ENCODE assay signal across 27 mouse cellular contexts in genomic region chr8:13314922-13315321, GRCm38 (mm10). TPM values are rescaled to one million over a fixed set of nuclear protein-coding genes. Genes with fewer than 3 reads are reported as not detected.
DNase-seq lines count a peak whose midpoint lies in the region; ATAC-seq and TF ChIP-seq lines count a peak whose summit lies in the region.
"Had no signal": no experiment of that assay in that cellular context is flagged by ENCODE, and none has a peak within 500 bp of the region (broad histone marks: within the 10 kb centered on the region; RNA-seq: fewer than 3 reads in every experiment).

No protein-coding gene starts in this region.

- H3K9me3 ChIP-seq in liver, embryonic 11.5 days (ENCODE audit: control insufficient read depth, low read length) = no peaks in the 10 kb centered on the region
- H3K9me3 ChIP-seq: embryonic facial prominence, embryonic 13.5 days; embryonic facial prominence, embryonic 15.5 days; forebrain, embryonic 10.5 days; forebrain, embryonic 12.5 days had no signal

- H3K4me1 ChIP-seq in liver, adult 2 months (ENCODE audit: control insufficient read depth, insufficient read depth, low read length) = peaks cover 3% of the 10 kb centered on the region
- H3K4me1 ChIP-seq in liver, embryonic 11.5 days (replicated peaks; ENCODE audit: control insufficient read depth, insufficient read depth, low read length) = no peaks in the 10 kb centered on the region
- H3K4me1 ChIP-seq: embryonic facial prominence, embryonic 13.5 days; embryonic facial prominence, embryonic 15.5 days; forebrain, embryonic 10.5 days; forebrain, embryonic 12.5 days had no signal

- no peak overlapping the region for H3K4me3 ChIP-seq in liver, adult 2 months (ENCODE audit: insufficient read depth, low read depth, low read length)
- H3K4me3 ChIP-seq in liver, embryonic 11.5 days (ENCODE audit: low read depth, low read length) = no peak overlapping the region
- H3K4me3 ChIP-seq: embryonic facial prominence, embryonic 13.5 days; embryonic facial prominence, embryonic 15.5 days; erythroblast, embryonic 14.5 days; forebrain, embryonic 10.5 days; forebrain, embryonic 12.5 days had no signal

- peak; percentile 72 for DNase-seq in liver, adult 2 months (ENCODE audit: extremely low read depth, low read depth, low spot score)
- DNase-seq in liver, embryonic 11.5 days (ENCODE audit: low spot score) = no peak
- peak; percentile 19 for DNase-seq in NIH3T3 (ENCODE audit: low read depth)
- no peak for DNase-seq in gastrocnemius, adult 8-10 months (ENCODE audit: low spot score in 2 of 2)
- DNase-seq in B cell, adult 2 months = no peak
- DNase-seq: adrenal gland, adult 8-10 months; adrenal gland, postnatal 14 days; adrenal gland, postnatal 36 days; cerebellum, adult 11 months; cerebellum, adult 18-20 months; cerebellum, adult 8-10 months; cerebellum, adult 9-11 months; cerebellum, postnatal 14 days; cerebellum, postnatal 36 days; embryo, embryonic 11 days had no signal

- ATAC-seq in liver, embryonic 11.5 days (replicated peaks; ENCODE audit: low FRiP score) = no peak
- ATAC-seq in megakaryocyte, adult 5-6 weeks (ENCODE audit: poor library complexity, severe bottlenecking) = peak; percentile 49; the same call in 1 of the 2 replicates
- ATAC-seq in cerebellum, adult (ENCODE audit: insufficient number of reproducible peaks, low FRiP score, low TSS enrichment) = no peak
- ATAC-seq: activated CD4-positive, CD25-positive, alpha-beta regulatory T cell, adult 4 months; CD4-positive, CD25-positive, alpha-beta regulatory T cell, adult 4 months; forebrain, embryonic 14.5 days; forebrain, embryonic 16.5 days; Patski had no signal

- WGBS in liver, adult 2 months = 50% methylated on average over 3 of the region's 3 CpGs
- WGBS in liver, embryonic 11.5 days = 76% methylated on average over 3 of the region's 3 CpGs

- TF ChIP-seq CTCF in liver, adult 2 months (IDR thresholded peaks at IDR 0.05; ENCODE audit: low read depth, low read length) = no peak

- TF ChIP-seq POLR2A in liver, adult 2 months (IDR thresholded peaks at IDR 0.05; ENCODE audit: extremely low read depth, insufficient read depth, low read length) = no peak

- no peak overlapping the region for H3K27ac ChIP-seq in liver, adult 2 months (replicated peaks; ENCODE audit: insufficient read depth, low read depth, low read length)
- no peak overlapping the region for H3K27ac ChIP-seq in liver, embryonic 11.5 days (ENCODE audit: low read depth, low read length)
- H3K27ac ChIP-seq: embryonic facial prominence, embryonic 13.5 days; embryonic facial prominence, embryonic 15.5 days; forebrain, embryonic 10.5 days; forebrain, embryonic 12.5 days had no signal

- no peaks in the 10 kb centered on the region for H3K36me3 ChIP-seq in liver, adult 2 months (ENCODE audit: control insufficient read depth, insufficient read depth, low read length)
- peaks cover 5% of the 10 kb centered on the region for H3K36me3 ChIP-seq in liver, embryonic 11.5 days (ENCODE audit: control insufficient read depth, insufficient read depth, low read length)

- no peaks in the 10 kb centered on the region for H3K79me2 ChIP-seq in liver, adult 2 months (ENCODE audit: control insufficient read depth, insufficient read depth, low read length)

- H3K27me3 ChIP-seq in liver, adult 2 months (ENCODE audit: control insufficient read depth, insufficient read depth, low read length) = no peaks in the 10 kb centered on the region
- H3K27me3 ChIP-seq in liver, embryonic 11.5 days (replicated peaks; ENCODE audit: control insufficient read depth, insufficient read depth, low read length) = no peaks in the 10 kb centered on the region
- H3K27me3 ChIP-seq: embryonic facial prominence, embryonic 13.5 days; embryonic facial prominence, embryonic 15.5 days; forebrain, embryonic 12.5 days; Patski had no signal

- H3K4me2 ChIP-seq in liver, embryonic 11.5 days = no peak overlapping the region
- H3K4me2 ChIP-seq: embryonic facial prominence, embryonic 13.5 days; embryonic facial prominence, embryonic 15.5 days; forebrain, embryonic 12.5 days had no signal

- no peak overlapping the region for H3K9ac ChIP-seq in liver, adult 2 months (ENCODE audit: low read depth, low read length)
- H3K9ac ChIP-seq in liver, embryonic 11.5 days (ENCODE audit: low read depth, low read length) = no peak overlapping the region
- H3K9ac ChIP-seq: embryonic facial prominence, embryonic 13.5 days; embryonic facial prominence, embryonic 15.5 days; forebrain, embryonic 12.5 days had no signal

RNA-seq across cellular contexts. Expression of gene Tfdp1, which starts 23.6 kb away (rescaled TPM):
- 12.8 and 13.2 TPM in 2 replicates for total RNA-seq in liver, adult 2 months (2014; rRNA removed)
- polyA plus RNA-seq in liver, adult 2 months (2012; rRNA removed) = 12.9 TPM in 2 replicates
- 217 and 230 TPM in 2 replicates for polyA plus RNA-seq in liver, embryonic 11.5 days (2014; fragmentation: Nextera tagmentation; extraction: Ambion mirVana)
- 136 and 146 TPM in 2 replicates for total RNA-seq in megakaryocyte, adult 5-6 weeks (2015)
- total RNA-seq in megakaryocyte, adult 5-6 weeks (2017) = 103 and 105 TPM in 2 replicates
- total RNA-seq in gastrocnemius, adult 8-10 months (2022) = 10 to 100 TPM; 49.4 to 70.8 (median 63.2) TPM

RNA-seq across cellular contexts. Expression of gene Tmco3, which starts 26.9 kb away (rescaled TPM):
- total RNA-seq in liver, adult 2 months (2014; rRNA removed) = 5.1 and 5.5 TPM in 2 replicates
- polyA plus RNA-seq in liver, adult 2 months (2012; rRNA removed) = 7.0 and 9.0 TPM in 2 replicates
- 18.8 and 19.7 TPM in 2 replicates for polyA plus RNA-seq in liver, embryonic 11.5 days (2014; fragmentation: Nextera tagmentation; extraction: Ambion mirVana)
- total RNA-seq in megakaryocyte, adult 5-6 weeks (2015) = 11.2 and 16.0 TPM in 2 replicates
- 8.2 and 8.9 TPM in 2 replicates for total RNA-seq in megakaryocyte, adult 5-6 weeks (2017)
- 10 to 100 TPM; 12.0 to 21.5 (median 17.1) TPM for total RNA-seq in gastrocnemius, adult 8-10 months (2022)

RNA-seq across cellular contexts. Expression of gene Dcun1d2, which starts 27.0 kb away (rescaled TPM):
- total RNA-seq in liver, adult 2 months (2014; rRNA removed) = 10.6 and 10.7 TPM in 2 replicates
- polyA plus RNA-seq in liver, adult 2 months (2012; rRNA removed) = 11.0 and 13.1 TPM in 2 replicates
- 20.9 and 22.0 TPM in 2 replicates for polyA plus RNA-seq in liver, embryonic 11.5 days (2014; fragmentation: Nextera tagmentation; extraction: Ambion mirVana)
- total RNA-seq in megakaryocyte, adult 5-6 weeks (2015) = 10.6 and 10.8 TPM in 2 replicates
- 14.6 and 19.7 TPM in 2 replicates for total RNA-seq in megakaryocyte, adult 5-6 weeks (2017)
- total RNA-seq in gastrocnemius, adult 8-10 months (2022) = 10 to 100 TPM; 80.1 to 95.6 (median 88.1) TPM

Comparison
In these comparisons a context has a peak if more than half of its experiments do, and no peak if none do; other contexts are left out.
1. DNase-seq: peak in liver, adult 2 months (single experiment) and NIH3T3 (single experiment); none in liver, embryonic 11.5 days (single experiment), gastrocnemius, adult 8-10 months (0 of 2) and B cell, adult 2 months (0 of 2).